Mouse (Mus musculus) E14TG2a.4 (cell line): ENCODE data around the gene Triobp.

Experiments used
- H3K27me3 ChIP-seq: 2 replicates; pipeline ENCODE4 v1.6.1; 2014; ENCODE audit warnings: low read length, control low read depth; ENCODE audit not compliant: insufficient read depth
- H3K36me3 ChIP-seq: 2 replicates; pipeline ENCODE4 v1.6.1; 2014; ENCODE audit warnings: low read length, control low read depth; ENCODE audit not compliant: insufficient read depth
- H3K4me1 ChIP-seq: replicated peaks from 2 replicates; pipeline ENCODE4 v1.6.1; 2014; ENCODE audit warnings: low read depth, low read length, control low read depth
- H3K4me3 ChIP-seq: replicated peaks from 2 replicates; pipeline ENCODE4 v1.5.1; 2014; ENCODE audit warnings: mild to moderate bottlenecking, low read length
- H3K9me3 ChIP-seq: 2 replicates; pipeline ENCODE4 v1.6.1; 2014; ENCODE audit warnings: low read length, control low read depth
- CTCF ChIP-seq: conservative IDR thresholded peaks from 2 replicates; pipeline ENCODE4 v1.5.1; 2014; ENCODE audit warnings: low read length
- NANOG ChIP-seq: IDR thresholded peaks from 2 replicates; pipeline ENCODE4 v1.6.1; 2014; ENCODE audit warnings: borderline replicate concordance, low read length, mixed read lengths
- POU5F1 ChIP-seq: IDR thresholded peaks from 2 replicates; pipeline ENCODE4 v1.6.1; 2014; ENCODE audit warnings: low read length, borderline replicate concordance

The Triobp gene

DNA sequence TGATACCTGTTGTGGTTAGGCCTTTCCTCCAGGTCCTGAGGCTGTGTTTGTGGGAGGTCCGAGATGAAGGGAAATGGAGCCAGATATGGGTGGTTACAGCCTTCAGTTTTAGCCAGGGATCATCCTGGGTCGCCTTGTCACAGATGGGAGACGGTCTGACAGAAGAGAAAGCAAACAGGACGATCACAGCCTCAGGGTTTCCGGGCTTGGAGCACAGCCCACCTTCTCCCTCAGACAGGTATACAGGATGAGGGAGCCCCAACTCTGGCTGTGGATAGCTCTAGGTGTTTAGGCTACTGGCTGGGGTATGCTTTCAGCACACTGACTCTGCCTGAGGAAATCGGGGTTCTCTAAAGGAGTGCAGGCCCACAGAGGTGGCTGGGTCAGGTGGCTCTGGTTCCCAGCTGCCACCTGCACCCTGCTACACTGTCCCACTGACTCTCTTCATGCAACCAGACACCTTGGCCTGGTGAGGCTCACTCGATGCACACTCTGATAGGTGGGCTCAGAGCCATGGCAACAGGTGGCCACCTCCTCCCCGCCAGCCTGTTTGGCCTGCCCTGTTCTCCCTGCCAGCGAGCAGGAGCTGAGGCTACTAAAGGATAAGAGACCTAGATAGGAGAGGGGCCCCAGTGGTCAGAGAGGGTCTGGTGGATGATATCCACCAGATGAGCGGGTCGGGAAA is 39.2 kb downstream of the Triobp start:
- no peak overlapping the region for H3K4me3 ChIP-seq
- H3K27me3 ChIP-seq, result no peaks in the 10 kb centered on the region
- H3K9me3 ChIP-seq, result no peaks in the 10 kb centered on the region
- TF ChIP-seq NANOG (no peak), POU5F1 (no peak), CTCF (no peak)
- H3K4me1 ChIP-seq, result peaks cover 74% of the 10 kb centered on the region
- H3K36me3 ChIP-seq, result peaks cover 48% of the 10 kb centered on the region

- peaks cover 82% of the 10 kb centered on the region for H3K4me1 ChIP-seq
- peaks cover 66% of the 10 kb centered on the region for H3K36me3 ChIP-seq
- TF ChIP-seq POU5F1, result no peak
- TF ChIP-seq NANOG, result no peak
- TF ChIP-seq CTCF, result no peak
- no peaks in the 10 kb centered on the region for H3K9me3 ChIP-seq
- H3K27me3 ChIP-seq, result no peaks in the 10 kb centered on the region
- no peak overlapping the region for H3K4me3 ChIP-seq
Measured at GRCm38 (mm10) chr15:78988499-78988971, 41.0 kb downstream of the Triobp start.

DNA sequence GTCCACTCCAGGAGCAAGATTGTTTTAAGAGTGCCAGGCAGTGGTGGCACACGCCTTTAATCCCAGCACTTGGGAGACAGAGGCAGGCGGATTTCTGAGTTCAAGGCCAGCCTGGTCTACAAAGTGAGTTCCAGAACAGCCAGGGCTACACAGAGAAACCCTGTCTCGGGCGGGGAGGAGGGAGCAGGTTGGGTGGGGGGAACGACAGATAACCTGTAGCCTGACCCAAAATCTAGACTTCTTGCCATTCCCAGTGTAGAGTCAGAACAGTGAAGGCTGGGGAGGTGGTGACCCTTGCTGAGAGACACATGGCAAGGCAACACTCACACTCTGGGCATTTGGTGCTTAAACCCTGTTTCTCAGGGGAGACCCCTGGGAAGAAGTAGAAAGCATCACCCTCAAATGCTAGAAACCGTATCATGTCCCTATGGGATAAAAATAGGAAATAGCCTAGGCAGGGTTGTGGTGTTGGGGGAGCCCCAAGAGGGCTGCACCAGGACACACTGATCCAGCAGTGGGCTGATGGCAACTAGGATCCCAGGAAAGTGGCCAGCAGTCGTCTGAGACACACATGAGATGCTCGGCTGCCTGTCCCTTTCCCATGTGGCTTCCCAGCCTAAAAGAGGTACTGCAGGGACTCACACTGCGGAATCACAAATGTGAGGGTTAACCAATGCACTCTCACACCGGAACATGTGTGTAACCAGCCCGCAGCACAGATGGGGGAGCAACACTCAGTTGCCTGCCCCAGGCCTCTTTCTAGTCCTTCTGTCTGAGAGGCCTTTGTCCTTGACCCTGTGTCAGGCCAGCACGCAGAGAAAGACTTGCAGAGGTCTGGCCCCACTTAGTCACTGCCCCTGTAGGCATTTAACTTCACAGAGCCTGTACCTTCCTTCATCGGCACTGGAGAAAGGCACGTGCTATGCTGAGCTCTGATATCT is 41.9 kb downstream of the Triobp start:
- Histone ChIP-seq H3K4me3 (no peak overlapping the region), H3K27me3 (no peaks in the 10 kb centered on the region), H3K9me3 (no peaks in the 10 kb centered on the region), H3K4me1 (peaks cover 80% of the 10 kb centered on the region), H3K36me3 (peaks cover 74% of the 10 kb centered on the region)
- TF ChIP-seq POU5F1 (no peak), CTCF (no peak), NANOG (no peak)

DNA sequence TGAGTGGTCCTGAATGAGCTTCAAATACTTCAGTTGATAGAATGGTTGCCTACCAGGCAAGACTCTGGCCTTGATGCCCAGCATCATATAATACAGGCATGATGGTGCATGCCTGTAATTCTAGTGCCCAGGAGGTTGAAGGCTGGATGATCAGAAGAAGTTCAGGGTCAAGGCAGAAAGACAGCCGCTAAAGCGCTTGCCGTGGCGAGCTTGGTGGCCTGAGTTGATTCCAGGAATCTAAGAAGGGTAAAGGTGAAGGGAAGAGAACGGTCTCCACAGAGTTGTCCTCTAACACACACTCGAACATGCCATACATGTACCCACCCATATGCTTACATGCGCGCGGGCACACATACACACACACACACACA is 42.6 kb downstream of the Triobp start:
- H3K9me3 ChIP-seq, result no peaks in the 10 kb centered on the region

DNA sequence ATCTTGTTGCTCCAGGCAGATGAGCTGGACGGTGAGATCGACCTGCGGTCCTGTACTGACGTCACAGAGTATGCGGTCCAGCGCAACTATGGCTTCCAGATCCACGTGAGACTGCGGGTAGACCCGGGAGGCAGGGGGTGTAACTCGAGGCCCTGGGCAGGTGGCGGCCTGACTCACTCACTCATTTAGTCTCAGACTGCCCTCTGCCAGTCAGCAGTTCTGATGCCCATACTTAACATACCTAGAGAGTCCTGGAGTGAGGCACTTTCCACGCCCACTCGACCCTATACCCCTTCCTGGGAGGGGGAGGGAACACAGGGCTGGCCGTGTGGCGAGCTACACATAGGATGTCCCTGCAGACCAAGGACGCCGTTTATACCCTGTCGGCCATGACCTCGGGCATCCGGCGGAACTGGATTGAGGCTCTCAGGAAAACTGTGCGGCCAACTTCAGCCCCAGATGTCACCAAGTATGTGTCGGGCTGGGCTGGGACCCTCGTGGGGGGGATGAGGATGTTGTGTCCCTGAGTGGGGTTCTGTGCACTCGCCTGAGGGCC is 43.5 kb downstream of the Triobp start:
- no peaks in the 10 kb centered on the region for H3K9me3 ChIP-seq
- H3K27me3 ChIP-seq, result no peaks in the 10 kb centered on the region

More for the DNA sequence above, 42.6 kb downstream of the Triobp start:
- TF ChIP-seq NANOG (no peak), CTCF (no peak), POU5F1 (no peak)
- Histone ChIP-seq H3K4me1 (peaks cover 73% of the 10 kb centered on the region), H3K4me3 (no peak overlapping the region), H3K27me3 (no peaks in the 10 kb centered on the region), H3K36me3 (peaks cover 81% of the 10 kb centered on the region)

DNA sequence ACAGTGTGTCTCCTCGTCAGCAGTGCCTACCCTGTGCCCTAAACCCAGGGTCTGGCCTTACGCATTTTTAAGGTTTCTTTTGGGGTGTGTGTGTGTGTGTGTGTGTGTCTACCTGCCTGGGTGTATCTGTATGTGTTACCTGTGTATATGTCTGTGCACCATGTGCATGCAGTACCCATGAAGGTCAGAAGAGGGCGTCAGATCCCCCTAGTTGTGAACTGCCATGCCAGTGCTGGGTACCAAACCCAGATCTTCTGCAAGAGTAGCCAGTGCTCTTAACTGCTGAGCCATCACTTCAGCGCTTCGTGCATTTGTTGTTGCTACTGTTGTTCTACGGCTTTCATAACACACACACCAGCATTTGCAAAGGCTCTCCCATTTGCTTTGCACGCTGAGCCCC is 44.7 kb downstream of the Triobp start:
- peak; percentile 58 for TF ChIP-seq CTCF
- no peak for TF ChIP-seq NANOG
- TF ChIP-seq POU5F1, result no peak
- Histone ChIP-seq H3K4me3 (peak overlapping the region; percentile 62), H3K27me3 (no peaks in the 10 kb centered on the region), H3K4me1 (peaks cover 55% of the 10 kb centered on the region), H3K9me3 (no peaks in the 10 kb centered on the region), H3K36me3 (peaks cover 90% of the 10 kb centered on the region)

More for the DNA sequence above, 43.5 kb downstream of the Triobp start:
- TF ChIP-seq CTCF (no peak), NANOG (no peak), POU5F1 (no peak)
- H3K4me3 ChIP-seq, result peak overlapping the region; percentile 17; the same call in 1 of the 2 replicates
- H3K36me3 ChIP-seq, result peaks cover 88% of the 10 kb centered on the region
- peaks cover 67% of the 10 kb centered on the region for H3K4me1 ChIP-seq

- no peaks in the 10 kb centered on the region for H3K27me3 ChIP-seq
- no peaks in the 10 kb centered on the region for H3K9me3 ChIP-seq
- no peak for TF ChIP-seq CTCF
- H3K4me1 ChIP-seq, result peaks cover 51% of the 10 kb centered on the region
- peaks cover 87% of the 10 kb centered on the region for H3K36me3 ChIP-seq
- H3K4me3 ChIP-seq, result peak overlapping the region; percentile 62
Measured at GRCm38 (mm10) chr15:78992925-78993324, 45.4 kb downstream of the Triobp start.

- Histone ChIP-seq H3K36me3 (peaks cover 74% of the 10 kb centered on the region), H3K4me3 (no peak overlapping the region), H3K27me3 (no peaks in the 10 kb centered on the region), H3K9me3 (no peaks in the 10 kb centered on the region), H3K4me1 (peaks cover 58% of the 10 kb centered on the region)
- no peak for TF ChIP-seq NANOG
- no peak for TF ChIP-seq CTCF
- no peak for TF ChIP-seq POU5F1
Measured at GRCm38 (mm10) chr15:78995916-78996315, 48.4 kb downstream of the Triobp start.
